Mouse (Mus musculus) heart, embryonic 16.5 days (tissue): Measurements from ENCODE around the gene Asic4. TPM values are rescaled to one million over a fixed set of nuclear protein-coding genes. Genes with fewer than 3 reads are reported as not detected.
A peak's percentile ranks its signal among the peaks of the same experiment; 100 is the strongest.

Experiments used
- ATAC-seq: fragments of 200-750 bp; cut with Nextera tagmentation; replicated peaks from 2 replicates; pipeline ENCODE4 v1.8.0; 2017; ENCODE audit warnings: moderate number of reproducible peaks; ENCODE audit not compliant: insufficient read depth, low FRiP score; ENCODE audit errors: extremely low read depth
- H3K27ac ChIP-seq: fragments of 300-500 bp; sonication (generic); 2 replicates; pipeline ENCODE4 v1.5.1; 2014; ENCODE audit warnings: mild to moderate bottlenecking, low read length, control low read depth, moderate library complexity
- H3K27me3 ChIP-seq: fragments of 300-500 bp; sonication (generic); 2 replicates; pipeline ENCODE4 v1.6.1; 2014; ENCODE audit warnings: low read length, mixed read lengths; ENCODE audit not compliant: control insufficient read depth, insufficient read depth
- H3K36me3 ChIP-seq: fragments of 300-500 bp; sonication (generic); 2 replicates; pipeline ENCODE4 v1.6.1; 2014; ENCODE audit not compliant: control insufficient read depth, insufficient read depth
- H3K4me1 ChIP-seq: fragments of 300-500 bp; sonication (generic); 2 replicates; pipeline ENCODE4 v1.6.1; 2014; ENCODE audit warnings: low read length, mixed read lengths; ENCODE audit not compliant: control insufficient read depth, insufficient read depth
- H3K4me2 ChIP-seq: fragments of 300-500 bp; sonication (generic); 2 replicates; pipeline ENCODE4 v1.6.1; 2014; ENCODE audit warnings: low read depth, mild to moderate bottlenecking, control low read depth, low read length
- H3K4me3 ChIP-seq: fragments of 300-500 bp; sonication (generic); 2 replicates; pipeline ENCODE4 v1.5.1; 2014; ENCODE audit warnings: mild to moderate bottlenecking, control low read depth, low read length
- H3K9ac ChIP-seq: fragments of 300-500 bp; sonication (generic); 2 replicates; pipeline ENCODE4 v1.6.1; 2014; ENCODE audit warnings: low read length, control low read depth
- H3K9me3 ChIP-seq: fragments of 300-500 bp; sonication (generic); replicated peaks from 2 replicates; pipeline ENCODE4 v1.6.1; 2016; ENCODE audit warnings: low read length; ENCODE audit not compliant: control insufficient read depth
- WGBS: fragments of 180-500 bp; shearing (Covaris S2); extraction: QIAGEN DNeasy Blood & Tissue Kit; methylation state at CpG from one replicate; pipeline ENCODE4 v1.1.7; 2014; 5-methylcytosine and 5-hydroxymethylcytosine counted together
- polyA plus RNA-seq: library from polyadenylated mRNA; unstranded; fragments of >200 nt; fragmentation: Nextera tagmentation; extraction: Ambion mirVana; gene quantifications from 2 replicates; pipeline ENCODE4 v1.2.1, GENCODE M21; 2015

Asic4 gene
- polyA plus RNA-seq, 1 experiment from 2014 or later: 0.08 TPM

DNA sequence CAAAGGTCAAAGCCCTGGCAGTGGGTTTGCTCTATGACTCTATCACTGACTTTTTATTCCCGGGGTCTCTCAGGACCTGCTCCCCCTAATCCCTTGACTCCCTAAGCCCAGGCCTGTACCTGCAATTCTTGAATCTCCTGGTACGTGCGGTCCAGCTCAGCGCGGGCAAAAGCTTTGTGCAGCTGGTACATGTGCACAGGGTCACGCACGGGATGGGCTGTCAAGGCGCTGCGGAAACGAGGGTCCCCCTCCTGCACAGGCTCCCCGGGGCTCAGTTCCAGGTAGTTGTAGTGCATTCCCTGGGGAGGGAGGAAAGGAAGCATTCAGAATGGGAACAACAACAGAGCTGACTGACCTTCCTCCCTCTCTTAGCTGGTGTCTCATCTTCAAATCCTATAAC is 26.2 kb downstream of the Asic4 start:
- H3K27ac ChIP-seq: no peak overlapping the region
- no peak overlapping the region for H3K4me2 ChIP-seq
- H3K4me3 ChIP-seq: no peak overlapping the region
- 94% methylated on average over 11 of the region's 11 CpGs for WGBS
- H3K36me3 ChIP-seq: peaks cover 14% of the 10 kb centered on the region
- ATAC-seq: no peak
- peaks cover 41% of the 10 kb centered on the region for H3K27me3 ChIP-seq
- H3K9ac ChIP-seq: no peak overlapping the region
- no peaks in the 10 kb centered on the region for H3K9me3 ChIP-seq
- peaks cover 17% of the 10 kb centered on the region for H3K4me1 ChIP-seq

DNA sequence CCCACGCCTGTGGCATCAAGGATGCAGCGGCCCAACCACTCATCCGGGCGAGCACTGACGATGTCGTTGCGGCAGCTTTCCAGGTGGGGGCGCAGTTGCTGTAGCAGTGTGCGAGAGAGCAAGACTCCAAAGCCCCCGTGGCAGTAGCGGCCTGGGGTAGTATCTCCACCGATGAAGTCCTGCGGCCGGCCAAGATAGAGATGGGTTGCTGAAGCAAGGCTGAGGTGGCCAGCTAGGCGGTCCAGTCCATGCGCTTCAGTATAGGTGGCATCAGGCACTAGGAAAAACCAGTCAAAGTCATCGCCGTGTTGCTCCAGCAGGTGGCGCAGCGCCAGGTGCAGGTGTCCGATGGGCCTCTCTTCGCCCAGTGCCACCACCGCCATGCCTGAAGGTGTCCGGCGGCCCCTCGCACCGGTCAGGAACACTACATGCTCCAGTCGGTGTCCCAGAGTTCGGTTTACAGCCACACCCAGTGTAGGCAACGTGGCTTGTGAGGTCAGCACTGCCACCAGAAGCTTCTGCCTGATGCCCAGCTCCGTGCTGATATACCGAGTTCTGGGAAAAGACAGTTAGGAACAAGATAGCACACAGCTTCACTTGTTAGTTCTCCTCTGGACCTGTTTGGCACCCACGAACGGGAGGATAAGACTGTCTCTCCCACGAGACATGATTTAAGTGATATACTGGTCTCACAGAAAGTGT is 27.2 kb downstream of the Asic4 start:
- 0 out of 2 replicates have a peak overlapping the region, but pooled peaks have one; percentile 14 for H3K27ac ChIP-seq
- H3K36me3 ChIP-seq: peaks cover 14% of the 10 kb centered on the region
- no peak for ATAC-seq
- H3K27me3 ChIP-seq: peaks cover 44% of the 10 kb centered on the region
- H3K4me2 ChIP-seq: peak overlapping the region; percentile 81
- peaks cover 17% of the 10 kb centered on the region for H3K4me1 ChIP-seq
- peak overlapping the region; percentile 76 for H3K4me3 ChIP-seq
- no peaks in the 10 kb centered on the region for H3K9me3 ChIP-seq
- no peak overlapping the region for H3K9ac ChIP-seq
- WGBS: 13% methylated on average over 35 of the region's 35 CpGs

DNA sequence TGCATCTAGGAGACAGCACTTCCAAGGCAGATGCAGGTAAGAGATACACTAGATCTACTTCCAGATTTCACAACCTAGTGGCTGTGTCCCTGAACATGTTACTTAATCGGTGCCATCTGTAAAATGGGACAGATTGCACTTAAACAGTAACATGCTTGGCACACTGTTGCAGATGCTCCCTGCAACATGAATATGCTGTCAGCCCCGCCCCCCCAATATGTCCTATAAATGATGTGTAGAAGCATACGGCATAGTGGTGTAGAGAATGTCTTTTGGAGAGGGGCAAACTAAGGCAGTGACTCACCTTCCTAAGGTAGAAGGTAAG is 27.7 kb downstream of the Asic4 start:
- H3K27ac ChIP-seq: no peak overlapping the region
- H3K27me3 ChIP-seq: peaks cover 45% of the 10 kb centered on the region

DNA sequence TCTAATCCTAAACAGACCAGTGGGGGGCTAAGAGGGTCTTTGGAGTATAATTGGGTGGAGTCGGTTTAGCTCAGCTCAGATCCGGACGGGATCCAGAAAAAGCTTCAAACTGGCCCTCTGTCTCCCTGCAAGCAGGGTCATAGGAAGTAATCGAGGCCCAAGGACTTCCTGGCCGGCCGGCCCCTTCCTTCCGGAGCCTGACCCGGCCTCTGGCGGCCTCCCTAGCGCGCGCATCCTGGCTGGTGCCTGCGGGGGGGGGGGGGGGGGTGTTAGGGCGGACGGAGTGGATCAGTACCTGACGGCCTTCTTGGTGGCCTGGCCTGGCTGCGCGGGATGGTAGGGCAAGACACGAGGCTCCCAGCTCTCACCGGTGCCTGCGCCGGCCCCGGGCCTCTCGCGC is 28.3 kb downstream of the Asic4 start:
- peaks cover 12% of the 10 kb centered on the region for H3K36me3 ChIP-seq
- H3K4me3 ChIP-seq: peak overlapping the region; percentile 76
- H3K9me3 ChIP-seq: no peaks in the 10 kb centered on the region
- H3K27ac ChIP-seq: peak overlapping the region; percentile 76
- H3K9ac ChIP-seq: peak overlapping the region; percentile 79
- peak; percentile 21 for ATAC-seq
- WGBS: 0% methylated on average over 12 of the region's 25 CpGs
- peaks cover 45% of the 10 kb centered on the region for H3K27me3 ChIP-seq
- peaks cover 17% of the 10 kb centered on the region for H3K4me1 ChIP-seq
- peak overlapping the region; percentile 81 for H3K4me2 ChIP-seq

More for the DNA sequence above, 27.7 kb downstream of the Asic4 start:
- Histone ChIP-seq H3K36me3 (peaks cover 13% of the 10 kb centered on the region), H3K9ac (peak overlapping the region; percentile 79), H3K4me2 (peak overlapping the region; percentile 81), H3K9me3 (no peaks in the 10 kb centered on the region), H3K4me1 (peaks cover 17% of the 10 kb centered on the region), H3K4me3 (peak overlapping the region; percentile 76)
- 38% methylated on average over 3 of the region's 3 CpGs for WGBS
- ATAC-seq: no peak

DNA sequence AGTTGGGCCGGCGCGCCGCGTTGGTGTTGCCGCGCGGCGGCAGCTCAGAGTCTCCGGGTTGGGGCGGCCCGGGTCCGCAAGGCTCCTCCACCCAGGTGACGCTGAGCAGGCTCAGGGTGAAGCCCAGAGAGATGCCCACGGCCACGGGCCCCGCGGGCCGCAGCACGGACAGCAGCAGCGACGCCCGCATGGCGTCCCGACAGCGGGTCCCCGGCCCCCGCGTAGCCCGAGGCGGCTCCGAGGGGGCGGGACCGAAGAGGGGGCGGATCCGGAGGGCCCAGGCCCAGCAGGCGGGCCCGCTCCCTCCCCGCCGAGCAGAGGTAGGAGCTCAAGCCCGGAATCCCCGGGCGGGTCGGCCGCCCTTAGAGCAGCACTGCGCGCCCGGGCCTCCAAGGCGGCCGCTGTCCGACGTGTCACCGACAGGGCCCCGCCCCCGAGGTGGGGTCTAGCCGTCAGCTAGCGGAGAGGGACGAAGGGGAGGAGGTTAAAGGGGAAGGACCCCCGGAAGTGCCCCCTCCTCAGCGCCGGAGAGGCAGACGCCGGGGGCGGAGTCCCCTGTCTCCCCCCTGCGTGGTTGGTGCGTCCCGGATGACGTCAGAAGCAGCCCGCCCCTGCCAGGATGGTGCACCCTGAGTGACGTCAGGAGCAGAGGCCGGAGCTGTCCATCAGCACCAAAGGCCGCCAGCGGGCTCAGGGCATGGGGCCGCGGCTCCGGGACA is 28.8 kb downstream of the Asic4 start, which contains the start of the genes Chpf and Tmem198:
Chpf (minus strand) TSS at position 392 of the 719 bp plus-strand sequence.
Tmem198 (plus strand) TSS at position 617 of the 719 bp plus-strand sequence.
- peak; percentile 90 for ATAC-seq
- H3K27me3 ChIP-seq: peaks cover 47% of the 10 kb centered on the region

DNA sequence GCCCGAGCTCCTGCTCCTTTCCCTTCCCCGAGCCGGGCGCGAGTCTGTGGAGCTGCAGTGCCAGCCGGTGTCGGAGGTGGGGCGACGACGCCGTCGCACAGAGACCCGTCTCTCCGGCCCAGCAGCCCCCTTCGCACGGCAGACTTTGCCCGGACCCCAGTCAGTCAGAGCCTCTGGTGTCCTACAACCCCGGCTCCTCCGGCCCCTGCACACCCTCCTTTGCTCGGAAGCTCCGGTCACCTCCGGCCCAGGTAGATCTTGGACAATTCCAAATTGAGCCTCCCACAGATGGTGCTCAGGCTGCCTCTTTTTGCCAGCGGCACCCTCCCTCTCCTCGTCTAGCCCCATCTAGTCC is 29.4 kb downstream of the Asic4 start:
- peak overlapping the region; percentile 81 for H3K4me2 ChIP-seq
- 2% methylated on average over 23 of the region's 24 CpGs for WGBS
- H3K27ac ChIP-seq: no peak overlapping the region
- H3K4me3 ChIP-seq: peak overlapping the region; percentile 76
- ATAC-seq: peak; percentile 4
- H3K9me3 ChIP-seq: no peaks in the 10 kb centered on the region
- peaks cover 17% of the 10 kb centered on the region for H3K4me1 ChIP-seq
- peaks cover 9% of the 10 kb centered on the region for H3K36me3 ChIP-seq
- H3K27me3 ChIP-seq: peaks cover 47% of the 10 kb centered on the region
- no peak overlapping the region for H3K9ac ChIP-seq

More for the DNA sequence above, 28.8 kb downstream of the Asic4 start, which contains the start of the genes Chpf and Tmem198:
- Histone ChIP-seq H3K4me2 (peak within 1 kb of the TSS; percentile 81), H3K9ac (peak within 1 kb of the TSS; percentile 79), H3K9me3 (no peaks in the 10 kb centered on the region), H3K4me1 (peaks cover 17% of the 10 kb centered on the region), H3K36me3 (peaks cover 11% of the 10 kb centered on the region), H3K27ac (peak within 1 kb of the TSS; percentile 76), H3K4me3 (peak within 1 kb of the TSS; percentile 76)
- under 1% methylated on average over 69 of the region's 76 CpGs for WGBS

DNA sequence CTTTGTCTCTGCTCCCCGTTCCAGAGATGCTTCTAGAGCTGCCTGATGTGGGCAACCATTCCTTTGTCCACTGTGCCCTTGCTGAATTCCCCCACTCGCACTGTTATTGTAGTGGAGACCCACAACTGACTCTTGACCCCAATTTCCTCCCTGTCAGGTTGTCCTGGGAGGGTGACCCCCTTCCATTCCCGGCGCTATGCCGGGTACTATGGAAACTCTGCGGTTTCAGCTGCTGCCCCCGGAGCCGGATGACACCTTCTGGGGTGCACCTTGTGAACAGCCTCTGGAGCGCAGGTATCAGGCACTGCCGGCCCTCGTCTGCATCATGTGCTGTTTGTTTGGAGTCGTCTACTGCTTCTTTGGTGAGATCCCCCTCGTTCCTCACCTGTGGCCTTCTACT is 29.8 kb downstream of the Asic4 start:
- peaks cover 49% of the 10 kb centered on the region for H3K27me3 ChIP-seq
- no peak overlapping the region for H3K27ac ChIP-seq
- H3K9me3 ChIP-seq: no peaks in the 10 kb centered on the region
- H3K36me3 ChIP-seq: peaks cover 5% of the 10 kb centered on the region
- H3K4me2 ChIP-seq: peak overlapping the region; percentile 81
- H3K4me3 ChIP-seq: peak overlapping the region; percentile 76
- ATAC-seq: no peak
- H3K4me1 ChIP-seq: peaks cover 17% of the 10 kb centered on the region
- 25% methylated on average over 13 of the region's 13 CpGs for WGBS
- H3K9ac ChIP-seq: no peak overlapping the region

DNA sequence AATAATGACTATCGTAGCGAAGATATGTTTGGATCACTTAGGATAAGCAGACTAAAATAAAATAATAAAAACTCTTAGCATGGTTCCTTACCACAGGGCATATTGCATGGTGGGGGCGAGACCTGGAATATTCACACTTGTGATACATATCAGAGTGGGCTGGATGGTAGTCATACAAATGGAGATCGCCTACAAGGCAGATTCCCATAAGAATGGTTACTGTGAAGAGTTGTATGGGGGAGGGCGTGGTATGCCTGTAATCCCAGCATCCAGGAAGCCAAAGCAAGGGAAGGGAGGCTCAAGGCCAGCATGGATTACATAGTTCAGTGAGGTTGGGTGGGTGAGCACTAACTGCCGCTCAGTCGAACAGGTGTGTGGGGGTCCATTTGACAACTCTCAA is 30.5 kb downstream of the Asic4 start:
- Histone ChIP-seq H3K4me1 (peaks cover 17% of the 10 kb centered on the region), H3K4me2 (no peak overlapping the region), H3K9me3 (no peaks in the 10 kb centered on the region), H3K27me3 (peaks cover 56% of the 10 kb centered on the region), H3K27ac (no peak overlapping the region), H3K9ac (no peak overlapping the region), H3K36me3 (no peaks in the 10 kb centered on the region; the same call in 1 of the 2 replicates), H3K4me3 (no peak overlapping the region)
- ATAC-seq: no peak
- WGBS: 84% methylated on average over 7 of the region's 7 CpGs

DNA sequence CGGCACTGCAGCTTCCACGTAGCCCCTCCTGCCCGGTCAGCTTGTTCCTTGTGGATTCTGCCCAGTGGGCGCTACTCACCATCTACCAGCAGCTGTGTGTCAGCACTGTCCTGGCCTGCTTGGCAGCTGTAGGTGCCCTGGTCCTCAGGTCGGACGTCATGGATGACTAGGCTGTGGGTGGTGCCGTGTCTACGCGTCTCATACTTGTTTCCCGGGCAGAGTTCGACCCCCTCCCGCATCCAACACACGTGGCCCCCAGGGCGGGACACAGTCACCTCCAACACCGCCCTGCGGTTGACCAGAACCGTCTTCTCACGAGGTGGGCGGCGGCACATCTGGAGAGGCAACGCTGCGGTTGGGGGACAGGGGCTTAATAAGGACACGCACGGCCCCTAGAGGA is 36.3 kb downstream of the Asic4 start:
- Histone ChIP-seq H3K27me3 (peaks cover 64% of the 10 kb centered on the region), H3K27ac (no peak overlapping the region), H3K36me3 (peaks cover 24% of the 10 kb centered on the region), H3K9me3 (no peaks in the 10 kb centered on the region), H3K4me1 (peaks cover 8% of the 10 kb centered on the region; the same call in 1 of the 2 replicates), H3K4me2 (no peak overlapping the region), H3K9ac (no peak overlapping the region), H3K4me3 (no peak overlapping the region)
- 32% methylated on average over 24 of the region's 24 CpGs for WGBS
- ATAC-seq: no peak
